In the genomic region with DNA sequence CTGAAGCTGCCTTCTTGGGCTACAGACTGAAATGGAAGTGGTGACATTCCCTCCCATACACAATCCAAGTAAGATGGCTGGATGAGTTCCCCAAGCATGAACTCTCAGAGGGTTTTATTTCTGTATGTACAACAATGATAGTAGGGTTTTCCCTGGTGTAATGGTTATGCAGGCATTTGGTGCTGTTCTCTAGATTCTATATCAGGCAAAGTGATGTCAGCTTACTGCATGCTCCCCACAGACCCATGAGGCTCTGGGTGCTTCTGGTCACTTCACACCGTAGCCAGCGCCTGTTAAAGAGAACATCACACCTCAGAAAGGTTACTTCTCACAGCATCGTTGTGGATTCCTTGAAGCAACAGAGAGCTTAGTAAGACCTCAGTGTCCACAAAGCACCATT, we compare ENCODE assay signal across 22 mouse cellular contexts. TPM values are rescaled to one million over a fixed set of nuclear protein-coding genes. Genes with fewer than 3 reads are reported as not detected.
A peak's percentile ranks its signal among the peaks of the same experiment; 100 is the strongest.
DNase-seq lines count a peak whose midpoint lies in the region; ATAC-seq and TF ChIP-seq lines count a peak whose summit lies in the region.
"Not testable (repeated sequence)": the region's sequence is repeated elsewhere in the genome, so short reads cannot be mapped to it uniquely, and the experiment has no call there.
"Had no signal": no experiment of that assay in that cellular context is flagged by ENCODE, and none has a peak within 500 bp of the region (broad histone marks: within the 10 kb centered on the region; RNA-seq: fewer than 3 reads in every experiment).

No protein-coding gene starts in this region.

- DNase-seq in CH12.LX (ENCODE audit: extremely low read depth): peak; percentile 18
- DNase-seq in gastrocnemius, adult 2 months; intestine, embryonic 14.5 days (ENCODE audit: low spot score); kidney, postnatal 0 days (ENCODE audit: low spot score); lung, embryonic 14.5 days: not testable (repeated sequence)

- not testable (repeated sequence) for H3K79me2 ChIP-seq in CH12.LX (replicated peaks; ENCODE audit: control insufficient read depth, extremely low read depth, insufficient read depth, poor library complexity, severe bottlenecking); macrophage (ENCODE audit: inconsistent target)

- in situ Hi-C loops in CH12.LX (cut with MboI; ENCODE audit: low pct_ligation_motif_present, low pct_unique_long_range_greater_than_20kb, low sequenced_read_pairs): not testable (repeated sequence)

- ATAC-seq in intestine, embryonic 14.5 days (replicated peaks; ENCODE audit: low FRiP score, low TSS enrichment, low read depth): peak; percentile 8; the same call in 1 of the 2 replicates
- not testable (repeated sequence) for ATAC-seq in kidney, postnatal 0 days (replicated peaks; ENCODE audit: low FRiP score, low read depth); lung, embryonic 14.5 days (ENCODE audit: insufficient read depth); lung, embryonic 16.5 days (ENCODE audit: low read depth)

- not testable (repeated sequence) for H3K36me3 ChIP-seq in CH12.LX (replicated peaks in 1 of 2; ENCODE audit: control insufficient read depth in 1 of 2, insufficient read depth in 1 of 2, low read length in 1 of 2); intestine, embryonic 14.5 days (ENCODE audit: control insufficient read depth, insufficient read depth, low read length); kidney, postnatal 0 days (ENCODE audit: insufficient read depth, low read length); lung, embryonic 14.5 days (ENCODE audit: insufficient read depth); lung, embryonic 16.5 days (ENCODE audit: control insufficient read depth, insufficient read depth, low read length); macrophage (ENCODE audit: inconsistent target); small intestine, adult 2 months (ENCODE audit: control insufficient read depth, insufficient read depth, low read length)

- 0 out of 2 replicates have a peak overlapping the region, but pooled peaks have one; percentile 6 for H3K9ac ChIP-seq in CH12.LX (ENCODE audit: insufficient read depth, low read depth)
- not testable (repeated sequence) for H3K9ac ChIP-seq in intestine, embryonic 14.5 days (ENCODE audit: low read length); kidney, postnatal 0 days (ENCODE audit: low read depth, low read length); lung, embryonic 14.5 days; lung, embryonic 16.5 days (ENCODE audit: low read length)

- WGBS in intestine, embryonic 14.5 days: 85% methylated on average over 3 of the region's 3 CpGs
- 85% methylated on average over 3 of the region's 3 CpGs for WGBS in kidney, postnatal 0 days
- WGBS in lung, embryonic 14.5 days: 79% methylated on average over 3 of the region's 3 CpGs
- 78% methylated on average over 3 of the region's 3 CpGs for WGBS in lung, embryonic 16.5 days
- WGBS in macrophage (ENCODE audit: missing documents): 95% methylated on average over 3 of the region's 3 CpGs
- WGBS in small intestine, adult 2 months: 98% methylated on average over 3 of the region's 3 CpGs

- peaks cover 9 to 26% of the 10 kb centered on the region in 2 experiments for H3K4me1 ChIP-seq in CH12.LX (ENCODE audit: control insufficient read depth in 1 of 2, insufficient read depth in 2 of 2)
- not testable (repeated sequence) for H3K4me1 ChIP-seq in intestine, embryonic 14.5 days (replicated peaks; ENCODE audit: control insufficient read depth, insufficient read depth, low read length); kidney, postnatal 0 days (replicated peaks; ENCODE audit: insufficient read depth, low read length); lung, embryonic 14.5 days (ENCODE audit: insufficient read depth); lung, embryonic 16.5 days (replicated peaks; ENCODE audit: control insufficient read depth, insufficient read depth, low read length)
- H3K4me1 ChIP-seq in small intestine, adult 2 months (ENCODE audit: control insufficient read depth, insufficient read depth, insufficient read length, low read length): peaks cover 11% of the 10 kb centered on the region; the same call in 1 of the 2 replicates

- H3K9me3 ChIP-seq in CH12.LX (replicated peaks; ENCODE audit: low read length); intestine, embryonic 14.5 days (ENCODE audit: control insufficient read depth, low read length); kidney, postnatal 0 days (replicated peaks; ENCODE audit: low read length); lung, embryonic 14.5 days (ENCODE audit: low read depth, low read length); lung, embryonic 16.5 days (ENCODE audit: control insufficient read depth, low read length): not testable (repeated sequence)

- intact Hi-C loops in gastrocnemius, adult 2 months (cut with DNase I): not testable (repeated sequence)

- dilution Hi-C loops in CH12.LX (cut with MboI; ENCODE audit: extremely low pct_ligation_motif_present, extremely low pct_unique_long_range_greater_than_20kb, low sequenced_read_pairs): not testable (repeated sequence)

- H3K27ac ChIP-seq in CH12.LX (ENCODE audit: insufficient read depth, low read depth); intestine, embryonic 14.5 days (ENCODE audit: low read depth): not testable (repeated sequence)
- peak overlapping the region; percentile 75 for H3K27ac ChIP-seq in gastrocnemius, adult 2 months
- peak overlapping the region; percentile 13; the same call in 1 of the 2 replicates for H3K27ac ChIP-seq in kidney, postnatal 0 days
- peak overlapping the region; percentile 36; the same call in 1 of the 2 replicates for H3K27ac ChIP-seq in lung, embryonic 14.5 days (ENCODE audit: low read depth)
- peak overlapping the region; percentile 57 for H3K27ac ChIP-seq in lung, embryonic 16.5 days (ENCODE audit: low read length)
- peak overlapping the region; percentile 57; the same call in 1 of the 2 replicates for H3K27ac ChIP-seq in macrophage
- peak overlapping the region; percentile 4; the same call in 1 of the 2 replicates for H3K27ac ChIP-seq in small intestine, adult 2 months (ENCODE audit: insufficient read depth, low read depth, low read length)

- TF ChIP-seq EP300 in CH12.LX (IDR thresholded peaks at IDR 0.05; ENCODE audit: low read length): not testable (repeated sequence)

- H3K4me2 ChIP-seq in CH12.LX (ENCODE audit: insufficient read depth, low read depth, poor library complexity, severe bottlenecking); intestine, embryonic 14.5 days (ENCODE audit: low read length); kidney, postnatal 0 days (ENCODE audit: low read length); lung, embryonic 14.5 days; lung, embryonic 16.5 days (ENCODE audit: low read depth, low read length): not testable (repeated sequence)

- not testable (repeated sequence) for TF ChIP-seq RAD21 in CH12.LX (IDR thresholded peaks at IDR 0.05; ENCODE audit: low read depth, low read length)

- H3K27me3 ChIP-seq in CH12.LX (replicated peaks); intestine, embryonic 14.5 days (replicated peaks; ENCODE audit: control insufficient read depth, insufficient read depth, low read length); kidney, postnatal 0 days (ENCODE audit: insufficient read depth, low read length); lung, embryonic 14.5 days (ENCODE audit: insufficient read depth, low read length); lung, embryonic 16.5 days (ENCODE audit: control insufficient read depth, insufficient read depth, low read depth, low read length); small intestine, adult 2 months (ENCODE audit: control insufficient read depth, insufficient read depth, low read length): not testable (repeated sequence)

- not testable (repeated sequence) for H3K4me3 ChIP-seq in CH12.LX (replicated peaks in 1 of 3; ENCODE audit: low read depth in 2 of 3, low read length in 2 of 3, poor library complexity in 1 of 3); gastrocnemius, adult 2 months; intestine, embryonic 14.5 days (ENCODE audit: low read depth, low read length); kidney, postnatal 0 days (replicated peaks; ENCODE audit: low read depth, low read length); lung, embryonic 14.5 days (ENCODE audit: low read depth, low read length); lung, embryonic 16.5 days (ENCODE audit: low read length); macrophage (ENCODE audit: inconsistent target); small intestine, adult 2 months (ENCODE audit: low read depth, low read length)

- not testable (repeated sequence) for TF ChIP-seq POLR2A in CH12.LX (IDR thresholded peaks at IDR 0.05; ENCODE audit: low read depth, low read length); small intestine, adult 2 months (IDR thresholded peaks at IDR 0.05; ENCODE audit: low read depth, low read length)

- not testable (repeated sequence) for TF ChIP-seq CTCF in CH12.LX (conservative IDR thresholded peaks at IDR 0.05 in 1 of 2, IDR thresholded peaks at IDR 0.05 in 1 of 2; ENCODE audit: low read depth in 2 of 2, low read length in 2 of 2); gastrocnemius, adult 2 months (IDR thresholded peaks at IDR 0.05); kidney, postnatal 0 days (IDR thresholded peaks at IDR 0.05; ENCODE audit: low read depth); lung, embryonic 14.5 days (IDR thresholded peaks at IDR 0.05; ENCODE audit: low read depth); small intestine, adult 2 months (IDR thresholded peaks at IDR 0.05; ENCODE audit: extremely low read depth, insufficient read length, insufficient replicate concordance, low read depth, low read length)

RNA-seq across cellular contexts. Expression of a gene that starts 13.5 kb away (rescaled TPM):
- not detected in 2 replicates for total RNA-seq in CH12.LX (2012; rRNA removed)
- not detected in 2 replicates for total RNA-seq in CH12.LX (2014; rRNA removed)
- polyA plus RNA-seq in CH12.LX (2012; ENCODE audit: insufficient read length, low read depth): not detected in 2 replicates
- total RNA-seq in gastrocnemius, adult 2 months (2021): under 1 TPM; 0.11 to 0.23 TPM
- polyA plus RNA-seq in intestine, embryonic 14.5 days (2014; fragmentation: Nextera tagmentation; extraction: Ambion mirVana): 0.27 and 0.68 TPM in 2 replicates
- polyA plus RNA-seq in kidney, postnatal 0 days (2015; fragmentation: Nextera tagmentation; extraction: Ambion mirVana): 0.06 TPM in 1 of 2 replicates, not detected in the other
- polyA plus RNA-seq in lung, embryonic 14.5 days (2014; fragmentation: Nextera tagmentation; extraction: Ambion mirVana): not detected in 2 replicates
- polyA plus RNA-seq in lung, embryonic 16.5 days (2015; fragmentation: Nextera tagmentation; extraction: Ambion mirVana): not detected in 2 replicates
- total RNA-seq in macrophage (2018; cell fraction: chromatin; rRNA removed): under 1 TPM in 1 of 26 experiments, not detected in 25; 0.54 TPM
- total RNA-seq in macrophage (2018; cell fraction: cytosol; rRNA removed): not detected
- total RNA-seq in macrophage (2018; cell fraction: nucleus; rRNA removed): under 1 TPM in 3 of 26 experiments, not detected in 23; 0.34 to 0.52 (median 0.41) TPM
- polyA plus RNA-seq in macrophage (2018): 0.06 TPM in 1 of 3 replicates, not detected in the others
- polyA plus RNA-seq in small intestine, adult 2 months (2012; rRNA removed): 6.1 and 25.9 TPM in 2 replicates
- total RNA-seq: adrenal gland, adult 2 months; adrenal gland, postnatal 10 days; adrenal gland, postnatal 25 days; ES-E14; MEL had no signal
- polyA plus RNA-seq: adrenal gland, adult 2 months; brain, embryonic 14.5 days; CD4-positive, CD25-positive, alpha-beta regulatory T cell, adult 4 months; cerebellum, adult 2 months; cortical plate, adult 2 months; embryonic facial prominence, embryonic 10.5 days; embryonic facial prominence, embryonic 12.5 days; forebrain, embryonic 11.5 days; forebrain, embryonic 13.5 days; forebrain, embryonic 15.5 days had no signal
